In genomic region chr15:77068439-77068861, GRCm38 (mm10) we compare ENCODE assay signal across 10 mouse cellular contexts. TPM values are rescaled to one million over a fixed set of nuclear protein-coding genes. Genes with fewer than 3 reads are reported as not detected.
DNase-seq lines count a peak whose midpoint lies in the region; ATAC-seq and TF ChIP-seq lines count a peak whose summit lies in the region.
"Had no signal": no experiment of that assay in that cellular context is flagged by ENCODE, and none has a peak within 500 bp of the region (broad histone marks: within the 10 kb centered on the region; RNA-seq: fewer than 3 reads in every experiment).

No protein-coding gene starts in this region.

- H3K27me3 ChIP-seq in limb, embryonic 13.5 days: no peaks in the 10 kb centered on the region
- no peaks in the 10 kb centered on the region for H3K27me3 ChIP-seq in limb, embryonic 10.5 days (ENCODE audit: low read depth, poor library complexity, severe bottlenecking)
- H3K27me3 ChIP-seq in hindbrain, postnatal 0 days (ENCODE audit: insufficient read depth, low read length): no peaks in the 10 kb centered on the region

- H3K4me3 ChIP-seq in limb, embryonic 13.5 days: no peak overlapping the region
- H3K4me3 ChIP-seq in limb, embryonic 10.5 days: no peak overlapping the region
- H3K4me3 ChIP-seq in hindbrain, postnatal 0 days (ENCODE audit: low read length): no peak overlapping the region

- peak; percentile 34; the same call in 1 of the 2 replicates for TF ChIP-seq CTCF in hindbrain, postnatal 0 days (IDR thresholded peaks at IDR 0.05; ENCODE audit: low read depth)

- 0 out of 2 replicates have a peak overlapping the region, but pooled peaks have one; percentile 28 for H3K27ac ChIP-seq in limb, embryonic 13.5 days
- no peak overlapping the region for H3K27ac ChIP-seq in limb, embryonic 10.5 days
- H3K27ac ChIP-seq in hindbrain, postnatal 0 days: no peak overlapping the region

- no peaks in the 10 kb centered on the region for H3K36me3 ChIP-seq in limb, embryonic 13.5 days
- H3K36me3 ChIP-seq in limb, embryonic 10.5 days: no peaks in the 10 kb centered on the region
- no peaks in the 10 kb centered on the region for H3K36me3 ChIP-seq in hindbrain, postnatal 0 days (ENCODE audit: insufficient read depth, low read length)

- WGBS in limb, embryonic 13.5 days: 71% methylated on average over 3 of the region's 3 CpGs
- 76% methylated on average over 3 of the region's 3 CpGs for WGBS in limb, embryonic 10.5 days
- 32% methylated on average over 3 of the region's 3 CpGs for WGBS in hindbrain, postnatal 0 days

- no peak for ATAC-seq in cerebellum, adult (ENCODE audit: insufficient number of reproducible peaks, low FRiP score, low TSS enrichment)
- ATAC-seq in limb, embryonic 13.5 days (ENCODE audit: low FRiP score, low read depth): no peak
- 0 out of 2 replicates have a peak, but pooled peaks have one; percentile 44 for ATAC-seq in hindbrain, postnatal 0 days
- no peak for ATAC-seq in megakaryocyte progenitor cell, adult 5-6 weeks (replicated peaks; ENCODE audit: poor library complexity)
- ATAC-seq: CD4-positive, CD25-positive, alpha-beta regulatory T cell, adult 4 months had no signal

- peaks cover 17% of the 10 kb centered on the region for H3K4me1 ChIP-seq in limb, embryonic 13.5 days
- H3K4me1 ChIP-seq in limb, embryonic 10.5 days: peaks cover 18% of the 10 kb centered on the region
- 0 out of 2 replicates have a peak, but pooled peaks cover 6% of the 10 kb centered on the region for H3K4me1 ChIP-seq in hindbrain, postnatal 0 days (ENCODE audit: insufficient read depth, low read length)

- DNase-seq in cerebellum, postnatal 10 days: peak; percentile 38 to 48
- DNase-seq in limb, embryonic 10.5 days (ENCODE audit: low spot score): no peak
- DNase-seq in brain, adult 2 months (ENCODE audit: low read depth, low spot score): peak; percentile 73
- DNase-seq in hindbrain, postnatal 0 days (ENCODE audit: low spot score): peak; percentile 28
- DNase-seq in cerebellum, adult 9-11 months: no peak

- no peak overlapping the region for H3K4me2 ChIP-seq in limb, embryonic 13.5 days (replicated peaks)
- no peak overlapping the region for H3K4me2 ChIP-seq in hindbrain, postnatal 0 days (ENCODE audit: low read depth, low read length)
- H3K4me2 ChIP-seq: liver, embryonic 11.5 days had no signal

- no peak overlapping the region for H3K9ac ChIP-seq in limb, embryonic 13.5 days
- no peak overlapping the region; the same call in 1 of the 2 replicates for H3K9ac ChIP-seq in hindbrain, postnatal 0 days (replicated peaks; ENCODE audit: low read length)

- H3K9me3 ChIP-seq in limb, embryonic 13.5 days: no peaks in the 10 kb centered on the region
- H3K9me3 ChIP-seq in limb, embryonic 10.5 days (replicated peaks): no peaks in the 10 kb centered on the region
- no peaks in the 10 kb centered on the region for H3K9me3 ChIP-seq in hindbrain, postnatal 0 days (ENCODE audit: low read length)

RNA-seq across cellular contexts. Expression of gene Mb, which starts 18.0 kb away (rescaled TPM):
- 10.1 and 13.6 TPM in 2 replicates for polyA plus RNA-seq in limb, embryonic 13.5 days (2015; fragmentation: Nextera tagmentation; extraction: Ambion mirVana)
- 0.44 and 0.60 TPM in 2 replicates for polyA plus RNA-seq in limb, embryonic 10.5 days (2016; fragmentation: Nextera tagmentation; extraction: Ambion mirVana)
- total RNA-seq in hindbrain, postnatal 0 days (2014; rRNA removed): 0.65 TPM in 1 of 2 replicates, not detected in the other
- 0.20 and 0.28 TPM in 2 replicates for polyA plus RNA-seq in hindbrain, postnatal 0 days (2015; fragmentation: Nextera tagmentation; extraction: Ambion mirVana)
- total RNA-seq in megakaryocyte progenitor cell, adult 5-6 weeks (2015): not detected in 2 replicates
- total RNA-seq in megakaryocyte progenitor cell, adult 5-6 weeks (2017): not detected in 2 replicates
- polyA plus RNA-seq: CD4-positive, CD25-positive, alpha-beta regulatory T cell, adult 4 months had no signal

RNA-seq across cellular contexts. Expression of gene Apol6, which starts 23.9 kb away (rescaled TPM):
- 0.10 TPM in 1 of 2 replicates, not detected in the other for polyA plus RNA-seq in limb, embryonic 13.5 days (2015; fragmentation: Nextera tagmentation; extraction: Ambion mirVana)
- polyA plus RNA-seq in limb, embryonic 10.5 days (2016; fragmentation: Nextera tagmentation; extraction: Ambion mirVana): 0.14 TPM in 1 of 2 replicates, not detected in the other
- total RNA-seq in hindbrain, postnatal 0 days (2014; rRNA removed): 1.1 TPM in 1 of 2 replicates, not detected in the other
- 0.35 TPM in 1 of 2 replicates, not detected in the other for polyA plus RNA-seq in hindbrain, postnatal 0 days (2015; fragmentation: Nextera tagmentation; extraction: Ambion mirVana)
- total RNA-seq in megakaryocyte progenitor cell, adult 5-6 weeks (2015): not detected in 2 replicates
- total RNA-seq in megakaryocyte progenitor cell, adult 5-6 weeks (2017): not detected in 2 replicates
- polyA plus RNA-seq: CD4-positive, CD25-positive, alpha-beta regulatory T cell, adult 4 months; liver, embryonic 11.5 days had no signal

Comparison
In these comparisons a context has a peak if more than half of its experiments do, and no peak if none do; other contexts are left out.
1. DNase-seq: peak in cerebellum, postnatal 10 days (2 of 2), brain, adult 2 months (single experiment) and hindbrain, postnatal 0 days (single experiment); none in limb, embryonic 10.5 days (single experiment) and cerebellum, adult 9-11 months (single experiment).